Mouse (Mus musculus) urinary bladder, adult 18-20 months (tissue): ENCODE data around the gene Scrn1.

Source experiments
- DNase-seq, 2 experiments: peaks; one replicate each; pipeline ENCODE4 v3.0.0; 2022; ENCODE audit warnings: low spot score in 2 of 2, mixed read lengths in 2 of 2

The Scrn1 gene

GRCm38 (mm10) chr6:54475926-54476667, 90.2 kb downstream of the Scrn1 start:
- DNase-seq: no peak

GRCm38 (mm10) chr6:54472846-54473715, 93.2 kb downstream of the Scrn1 start:
- no peak for DNase-seq

GRCm38 (mm10) chr6:54471866-54472265, 94.4 kb downstream of the Scrn1 start:
- DNase-seq: no peak

- no peak for DNase-seq
These were observed 98.9 kb downstream of the Scrn1 start for GRCm38 (mm10) chr6:54467371-54467770.

- no peak for DNase-seq
These were observed 101.4 kb downstream of the Scrn1 start for GRCm38 (mm10) chr6:54464926-54465325.

- no peak for DNase-seq
These were observed 102.4 kb downstream of the Scrn1 start for GRCm38 (mm10) chr6:54463701-54464458.

- no peak for DNase-seq
These were observed 103.5 kb downstream of the Scrn1 start for GRCm38 (mm10) chr6:54462766-54463165.

GRCm38 (mm10) chr6:54460915-54461671, 105.2 kb downstream of the Scrn1 start:
- no peak for DNase-seq

- DNase-seq: no peak
These were observed 105.9 kb downstream of the Scrn1 start for GRCm38 (mm10) chr6:54460172-54460914.

GRCm38 (mm10) chr6:54459661-54460060, 106.6 kb downstream of the Scrn1 start:
- DNase-seq: no peak
